Mouse (Mus musculus): ENCODE results near the gene Rarres1.

DNA sequence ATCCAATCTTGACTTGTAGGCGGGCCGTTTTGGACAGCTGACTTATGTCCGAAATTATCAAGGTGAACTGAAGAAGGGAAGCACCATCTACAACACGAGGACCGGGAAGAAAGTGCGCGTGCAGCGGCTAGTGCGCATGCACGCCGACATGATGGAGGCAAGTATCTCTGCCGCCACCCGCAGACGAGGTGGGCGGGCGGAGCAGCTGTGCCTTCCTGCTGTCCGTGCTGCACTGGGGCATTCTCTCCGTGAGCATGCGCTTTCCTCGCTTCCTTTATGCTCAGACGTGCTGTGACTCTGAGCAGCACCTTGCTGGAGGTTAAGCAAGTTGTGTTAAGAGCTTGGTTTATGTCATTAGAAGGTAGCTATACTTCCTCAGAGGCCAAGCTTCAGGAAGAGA, 65.7 kb downstream of the Rarres1 start:
- TF ChIP-seq POLR2A (IDR thresholded peaks at IDR 0.05; ENCODE audit: insufficient read length, low read depth) (no peak), MAX (IDR thresholded peaks at IDR 0.05; ENCODE audit: low read depth) (no peak), E2F4 (IDR thresholded peaks at IDR 0.05; ENCODE audit: insufficient read depth) (no peak), MYOG (IDR thresholded peaks at IDR 0.05; ENCODE audit: control insufficient read depth in 1 of 3, insufficient read depth in 1 of 3, insufficient read length in 2 of 3, low read depth in 2 of 3) (no peak), USF1 (IDR thresholded peaks at IDR 0.05; ENCODE audit: low read depth) (no peak), TCF3 (IDR thresholded peaks at IDR 0.05; ENCODE audit: insufficient read length, low read depth) (no peak)
